Mouse (Mus musculus) limb, embryonic 11.5 days (tissue): ENCODE results near the gene Epb41l5. TPM values are rescaled to one million over a fixed set of nuclear protein-coding genes. Genes with fewer than 3 reads are reported as not detected.

Experiments used
- ATAC-seq: fragments of 200-750 bp; cut with Nextera tagmentation; 2 replicates; pipeline ENCODE4 v1.8.0; 2017; ENCODE audit warnings: low read depth; ENCODE audit not compliant: insufficient number of reproducible peaks, low FRiP score, low TSS enrichment
- DNase-seq: peaks from one replicate; pipeline ENCODE4 v3.0.0-alpha.2; 2015; ENCODE audit warnings: low spot score
- H3K27ac ChIP-seq: fragments of 300-500 bp; sonication (generic); replicated peaks from 2 replicates; pipeline ENCODE4 v1.5.1; 2014; ENCODE audit warnings: low read depth, mild to moderate bottlenecking, low read length
- H3K27me3 ChIP-seq: fragments of 300-500 bp; sonication (generic); 2 replicates; pipeline ENCODE4 v1.6.1; 2014; ENCODE audit warnings: mild to moderate bottlenecking, low read length, mixed read lengths; ENCODE audit not compliant: control insufficient read depth, insufficient read depth
- H3K36me3 ChIP-seq: fragments of 300-500 bp; sonication (generic); 2 replicates; pipeline ENCODE4 v1.6.1; 2014; ENCODE audit warnings: mild to moderate bottlenecking, low read length, moderate library complexity, mixed read lengths; ENCODE audit not compliant: control insufficient read depth, insufficient read depth
- H3K4me1 ChIP-seq: fragments of 300-500 bp; sonication (generic); 2 replicates; pipeline ENCODE4 v1.6.1; 2014; ENCODE audit warnings: low read length, mixed read lengths; ENCODE audit not compliant: control insufficient read depth, insufficient read depth
- H3K4me2 ChIP-seq: fragments of 300-500 bp; sonication (generic); 2 replicates; pipeline ENCODE4 v1.6.1; 2014; ENCODE audit warnings: low read depth, mild to moderate bottlenecking, moderate library complexity; ENCODE audit not compliant: severe bottlenecking
- H3K4me3 ChIP-seq: fragments of 300-500 bp; sonication (generic); 2 replicates; pipeline ENCODE4 v1.5.1; 2014; ENCODE audit warnings: low read depth, low read length
- H3K9ac ChIP-seq: fragments of 300-500 bp; sonication (generic); 2 replicates; pipeline ENCODE4 v1.6.1; 2014; ENCODE audit warnings: mild to moderate bottlenecking, low read length
- H3K9me3 ChIP-seq: fragments of 300-500 bp; sonication (generic); 2 replicates; pipeline ENCODE4 v1.6.1; 2016; ENCODE audit warnings: low read length; ENCODE audit not compliant: control insufficient read depth
- WGBS: fragments of 180-500 bp; shearing (Covaris S2); extraction: QIAGEN DNeasy Blood & Tissue Kit; methylation state at CpG from one replicate; pipeline ENCODE4 v1.1.7; 2014; 5-methylcytosine and 5-hydroxymethylcytosine counted together
- polyA plus RNA-seq: library from polyadenylated mRNA; unstranded; fragments of >200 nt; fragmentation: Nextera tagmentation; extraction: Ambion mirVana; gene quantifications from 2 replicates; pipeline ENCODE4 v1.2.1, GENCODE M21; 2014

The Epb41l5 gene
- polyA plus RNA-seq, result 19.6 and 22.2 TPM in 2 replicates

DNA sequence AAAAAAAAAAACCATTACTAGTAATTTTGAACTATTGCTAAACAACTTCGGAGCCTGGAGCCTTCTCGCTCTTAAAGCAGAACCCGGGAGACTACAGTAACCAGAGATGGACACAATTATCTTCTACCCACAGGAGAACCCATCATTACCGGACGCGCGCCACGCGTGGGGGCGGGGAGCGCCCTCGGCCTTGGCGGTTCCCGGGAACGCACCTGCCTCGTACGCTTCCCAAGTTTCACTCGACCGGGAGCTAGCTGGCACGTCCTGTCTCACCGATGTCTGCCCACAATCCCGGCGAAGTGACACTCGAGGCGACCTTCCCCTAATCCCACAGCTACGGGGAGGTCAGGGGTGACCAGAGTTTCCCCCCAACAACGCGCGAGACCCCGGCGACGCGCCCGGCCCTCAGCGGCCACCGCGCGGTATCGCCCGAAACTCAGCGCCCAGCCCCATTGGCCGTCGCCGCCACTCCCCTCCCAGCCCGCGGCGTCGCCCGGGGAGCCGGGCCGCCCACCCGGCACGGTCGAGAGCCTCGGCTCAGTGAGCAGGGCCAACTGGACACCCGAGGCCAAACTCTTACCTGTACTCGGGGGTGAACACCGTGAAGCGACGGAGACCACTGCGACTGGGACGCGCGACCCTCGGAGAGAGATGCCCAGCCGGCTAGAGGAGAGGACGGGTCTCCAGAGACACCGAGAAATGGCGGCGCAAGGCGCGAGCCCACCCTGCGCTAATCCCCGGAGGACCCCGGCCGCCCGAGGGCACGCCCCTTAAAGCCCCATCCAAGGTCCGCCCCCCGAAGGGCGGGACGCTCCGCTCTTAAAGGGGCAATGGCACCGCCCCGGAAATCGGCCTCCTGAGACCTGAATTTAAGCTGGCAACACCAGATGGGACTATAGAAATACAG is at the start of gene Epb41l5:
Epb41l5 (minus strand) TSS at position 796 of the 907 bp plus-strand sequence.
- Histone ChIP-seq H3K9me3 (no peaks in the 10 kb centered on the region), H3K4me3 (peak within 1 kb of the TSS; percentile 67), H3K27ac (peak within 1 kb of the TSS; percentile 64; the same call in 1 of the 2 replicates), H3K27me3 (no peaks in the 10 kb centered on the region), H3K4me2 (peak within 1 kb of the TSS; percentile 76), H3K4me1 (no peaks in the 10 kb centered on the region), H3K9ac (peak within 1 kb of the TSS; percentile 65), H3K36me3 (no peaks in the 10 kb centered on the region)
- WGBS, result under 1% methylated on average over 86 of the region's 86 CpGs
- peak; percentile 90 for DNase-seq
- peak; percentile 91 for ATAC-seq

GRCm38 (mm10) chr1:119696860-119697259 is 48.1 kb upstream of the Epb41l5 start:
- ATAC-seq, result no peak
- no peaks in the 10 kb centered on the region for H3K36me3 ChIP-seq
- no peaks in the 10 kb centered on the region for H3K27me3 ChIP-seq
- no peak overlapping the region for H3K4me2 ChIP-seq
- no peak overlapping the region for H3K9ac ChIP-seq
- H3K4me1 ChIP-seq, result no peaks in the 10 kb centered on the region
- no peaks in the 10 kb centered on the region for H3K9me3 ChIP-seq
- no peak overlapping the region for H3K4me3 ChIP-seq
- WGBS, result 95% methylated on average over 1 of the region's 1 CpGs
- DNase-seq, result no peak
- no peak overlapping the region for H3K27ac ChIP-seq

- Histone ChIP-seq H3K9me3 (no peaks in the 10 kb centered on the region), H3K4me3 (no peak overlapping the region), H3K27ac (no peak overlapping the region), H3K4me2 (no peak overlapping the region), H3K27me3 (no peaks in the 10 kb centered on the region), H3K4me1 (no peaks in the 10 kb centered on the region), H3K9ac (no peak overlapping the region), H3K36me3 (no peaks in the 10 kb centered on the region)
- 89% methylated on average over 3 of the region's 3 CpGs for WGBS
- ATAC-seq, result no peak
- DNase-seq, result no peak
Measured at GRCm38 (mm10) chr1:119685773-119686558, 37.2 kb upstream of the Epb41l5 start.

DNA sequence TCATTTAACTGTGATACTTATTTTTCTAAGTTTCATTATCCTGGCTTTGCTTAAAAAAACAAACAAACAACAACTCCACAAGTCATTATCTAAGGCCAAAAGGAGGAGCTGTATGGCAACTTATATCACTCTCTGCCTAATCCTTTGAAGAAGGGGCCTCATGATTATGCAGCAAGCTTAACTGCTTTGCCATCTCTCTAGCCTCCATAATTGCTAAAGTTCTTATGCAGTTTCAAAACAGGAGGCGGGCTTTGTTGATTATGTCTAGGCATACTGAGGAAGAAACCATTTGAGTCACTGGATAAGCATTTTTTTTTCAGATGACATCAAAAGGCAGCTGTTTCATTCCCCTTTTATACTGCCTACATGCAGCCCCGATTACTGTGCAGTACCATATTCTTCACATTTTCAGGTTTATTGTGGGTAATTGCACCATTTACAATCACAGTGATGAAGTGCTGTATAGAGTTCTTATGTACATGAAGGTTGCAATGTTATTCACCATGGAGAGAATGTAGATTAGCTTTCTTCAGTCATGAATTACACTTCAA is 32.9 kb upstream of the Epb41l5 start:
- Histone ChIP-seq H3K9me3 (no peaks in the 10 kb centered on the region), H3K9ac (no peak overlapping the region), H3K4me3 (no peak overlapping the region), H3K4me1 (no peaks in the 10 kb centered on the region), H3K36me3 (no peaks in the 10 kb centered on the region), H3K4me2 (no peak overlapping the region), H3K27me3 (no peaks in the 10 kb centered on the region), H3K27ac (no peak overlapping the region)
- 86% methylated on average over 2 of the region's 2 CpGs for WGBS
- no peak for ATAC-seq
- DNase-seq, result no peak

GRCm38 (mm10) chr1:119674984-119675383 is 26.2 kb upstream of the Epb41l5 start:
- WGBS, result 84% methylated on average over 1 of the region's 1 CpGs
- Histone ChIP-seq H3K4me1 (no peaks in the 10 kb centered on the region), H3K4me3 (no peak overlapping the region), H3K9ac (no peak overlapping the region), H3K27ac (no peak overlapping the region), H3K9me3 (no peaks in the 10 kb centered on the region), H3K36me3 (no peaks in the 10 kb centered on the region), H3K4me2 (no peak overlapping the region), H3K27me3 (no peaks in the 10 kb centered on the region)
- ATAC-seq (no peak), DNase-seq (peak; percentile 25)

DNA sequence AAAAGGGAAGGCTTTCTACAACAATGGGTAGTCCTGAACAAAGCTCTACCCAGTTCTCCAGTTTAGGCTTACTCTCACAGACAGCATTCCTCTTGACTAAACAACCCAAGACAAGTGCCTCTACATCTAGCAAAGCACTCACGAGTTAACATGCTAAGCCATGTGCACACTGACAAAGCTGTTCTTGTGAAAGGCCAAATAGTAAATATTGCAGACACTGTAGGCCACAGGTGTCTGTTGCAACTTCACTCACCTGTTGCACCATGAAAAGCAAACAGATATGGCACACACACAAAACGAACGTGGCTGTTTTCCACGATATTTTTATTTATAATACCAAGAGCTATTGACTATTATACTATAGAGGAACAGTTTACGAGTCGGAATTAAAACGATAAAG is 18.1 kb upstream of the Epb41l5 start:
- no peak for ATAC-seq
- Histone ChIP-seq H3K27me3 (no peaks in the 10 kb centered on the region), H3K9me3 (no peaks in the 10 kb centered on the region), H3K9ac (no peak overlapping the region), H3K4me1 (no peaks in the 10 kb centered on the region), H3K36me3 (no peaks in the 10 kb centered on the region), H3K4me2 (no peak overlapping the region), H3K27ac (no peak overlapping the region), H3K4me3 (no peak overlapping the region)
- DNase-seq, result no peak
- 93% methylated on average over 7 of the region's 7 CpGs for WGBS

DNA sequence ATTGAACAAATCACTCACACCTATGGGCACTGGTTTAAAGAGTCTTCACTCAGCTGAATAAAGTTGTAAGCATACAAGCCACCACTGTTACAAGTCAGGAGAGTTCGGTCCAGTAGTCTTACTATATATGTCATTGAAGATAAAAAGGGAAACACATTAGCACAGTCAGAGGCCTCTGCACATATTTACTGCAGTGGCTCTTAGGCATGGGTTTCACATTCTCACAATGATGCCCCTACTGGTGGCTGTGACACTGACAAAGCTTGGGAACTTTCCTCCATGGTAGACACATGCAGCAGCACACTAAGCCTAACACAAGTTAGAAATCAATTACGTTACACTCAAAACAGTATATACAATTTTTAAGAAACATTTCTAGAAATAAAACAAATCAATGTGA is 5.5 kb upstream of the Epb41l5 start:
- Histone ChIP-seq H3K27me3 (no peaks in the 10 kb centered on the region), H3K9me3 (no peaks in the 10 kb centered on the region), H3K36me3 (no peaks in the 10 kb centered on the region), H3K9ac (no peak overlapping the region), H3K4me2 (no peak overlapping the region), H3K27ac (no peak overlapping the region), H3K4me1 (no peaks in the 10 kb centered on the region), H3K4me3 (no peak overlapping the region)
- ATAC-seq, result no peak
- WGBS, result 93% methylated on average over 2 of the region's 2 CpGs
- no peak for DNase-seq

DNA sequence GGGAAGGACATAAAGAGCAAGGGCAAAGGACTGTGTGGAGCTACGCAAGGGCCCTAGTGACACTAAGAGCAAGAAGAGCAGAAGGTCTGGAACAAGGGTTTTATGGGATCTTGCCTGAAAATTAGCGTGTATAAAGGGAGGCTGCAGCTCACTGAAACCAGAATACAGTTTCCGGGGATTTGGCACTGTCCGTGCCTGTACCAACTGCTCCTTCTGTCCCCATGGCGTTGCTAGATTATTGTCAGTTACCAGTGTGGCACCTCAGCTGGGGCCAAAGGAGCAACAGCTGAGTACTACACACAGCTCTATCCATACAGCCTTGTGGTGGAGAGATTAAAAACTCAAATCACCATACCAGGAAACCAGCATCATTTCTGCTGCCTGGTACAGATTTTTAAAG is 1.6 kb upstream of the Epb41l5 start:
- Histone ChIP-seq H3K36me3 (no peaks in the 10 kb centered on the region), H3K4me1 (no peaks in the 10 kb centered on the region), H3K27me3 (no peaks in the 10 kb centered on the region), H3K9me3 (no peaks in the 10 kb centered on the region), H3K4me3 (no peak overlapping the region), H3K27ac (no peak overlapping the region), H3K4me2 (no peak overlapping the region), H3K9ac (no peak overlapping the region)
- no peak for DNase-seq
- ATAC-seq, result no peak
- 90% methylated on average over 5 of the region's 5 CpGs for WGBS
